Mouse (Mus musculus): Measurements from ENCODE around the gene Gtpbp1.

DNA sequence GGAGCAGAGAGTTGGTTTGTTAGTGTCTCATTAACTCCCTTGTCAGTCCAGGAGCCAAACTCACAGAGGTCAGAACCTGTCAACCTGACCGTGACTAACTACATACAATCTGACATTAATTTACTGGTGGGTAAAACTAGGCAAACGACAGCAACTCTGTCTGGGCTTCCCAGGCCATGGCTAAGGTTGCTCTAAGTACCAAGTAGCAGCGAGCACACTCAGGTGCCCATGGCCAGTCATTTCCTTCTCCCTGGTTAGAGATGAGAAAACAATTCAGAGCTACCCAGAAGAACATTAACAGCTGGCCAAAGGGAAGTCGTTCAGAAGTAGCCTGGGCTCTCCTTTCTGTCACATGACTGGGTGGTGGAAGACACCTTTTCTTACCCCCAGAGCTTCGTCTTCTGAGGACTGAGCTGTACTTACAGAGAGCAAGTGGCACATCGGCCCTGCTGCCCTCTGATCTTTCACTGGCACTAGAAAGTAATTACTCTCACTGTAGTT, 5.5 kb upstream of the Gtpbp1 start:
- TF ChIP-seq POLR2A (IDR thresholded peaks at IDR 0.05; ENCODE audit: low read depth, low read length), result no peak
- no peak for TF ChIP-seq CTCF (conservative IDR thresholded peaks at IDR 0.05; ENCODE audit: insufficient read depth, insufficient read length, low read depth, low read length)
